Mouse (Mus musculus) CH12.LX (cell line): Measurements from ENCODE around the gene Iqgap1. TPM values are rescaled to one million over a fixed set of nuclear protein-coding genes. Genes with fewer than 3 reads are reported as not detected.
A peak's percentile ranks its signal among the peaks of the same experiment; 100 is the strongest.

Experiments
- DNase-seq: peaks from one replicate; pipeline ENCODE4 v3.0.0-alpha.2; 2013; ENCODE audit errors: extremely low read depth
- H3K27ac ChIP-seq: 2 replicates; pipeline ENCODE4 v1.5.1; 2012; ENCODE audit warnings: low read depth, mild to moderate bottlenecking, control low read depth, moderate library complexity; ENCODE audit not compliant: insufficient read depth
- H3K27me3 ChIP-seq: replicated peaks from 2 replicates; pipeline ENCODE3; 2012; ENCODE audit warnings: inconsistent platforms
- H3K36me3 ChIP-seq, 2 experiments: replicated peaks in 1 of 2; 2 replicates each; pipeline versions ENCODE3 to v1.6.1; 2012; ENCODE audit warnings: inconsistent platforms in 1 of 2, low read length in 1 of 2, mild to moderate bottlenecking in 1 of 2, mixed read lengths in 1 of 2, moderate library complexity in 1 of 2; ENCODE audit not compliant: control insufficient read depth in 1 of 2, insufficient read depth in 1 of 2
- H3K4me1 ChIP-seq, 2 experiments: 2 replicates each; pipeline ENCODE4 v1.6.1; 2012; ENCODE audit warnings: inconsistent platforms in 1 of 2, moderate library complexity in 1 of 2; ENCODE audit not compliant: insufficient read depth in 2 of 2, control insufficient read depth in 1 of 2
- H3K4me2 ChIP-seq: 2 replicates; pipeline ENCODE4 v1.6.1; 2012; ENCODE audit warnings: low read depth, mild to moderate bottlenecking, control low read depth; ENCODE audit not compliant: poor library complexity, insufficient read depth, severe bottlenecking
- H3K4me3 ChIP-seq, 3 experiments: fragments of 150-350 bp in 1 of 3; sonication (generic) in 1 of 3; replicated peaks in 1 of 3; 2 replicates each; pipeline versions ENCODE3 to v1.5.1; 2011 to 2012; ENCODE audit warnings: low read depth in 2 of 3, low read length in 2 of 3, mild to moderate bottlenecking in 2 of 3, moderate library complexity in 2 of 3, control low read depth in 1 of 3, improper control_type of control experiment in 1 of 3, inconsistent platforms in 1 of 3, mixed read lengths in 1 of 3; ENCODE audit not compliant: poor library complexity in 1 of 3
- H3K79me2 ChIP-seq: replicated peaks from 2 replicates; pipeline ENCODE4 v1.6.1; 2012; ENCODE audit warnings: mild to moderate bottlenecking, moderate library complexity; ENCODE audit not compliant: control insufficient read depth, poor library complexity, insufficient read depth, severe bottlenecking; ENCODE audit errors: extremely low read depth
- H3K9ac ChIP-seq: 2 replicates; pipeline ENCODE4 v1.6.1; 2012; ENCODE audit warnings: low read depth, mild to moderate bottlenecking, control low read depth, moderate library complexity; ENCODE audit not compliant: insufficient read depth
- H3K9me3 ChIP-seq: replicated peaks from 2 replicates; pipeline ENCODE3; 2012; ENCODE audit warnings: low read length, inconsistent platforms, mixed read lengths
- BHLHE40 ChIP-seq: IDR thresholded peaks from 2 replicates; pipeline ENCODE4 v1.6.1; 2011; ENCODE audit warnings: mild to moderate bottlenecking, low read depth, low read length, improper control_type of control experiment
- CHD1 ChIP-seq: IDR thresholded peaks from 2 replicates; pipeline ENCODE4 v1.6.1; 2012; ENCODE audit warnings: low read depth, low read length, improper control_type of control experiment, inconsistent platforms
- CHD2 ChIP-seq: IDR thresholded peaks from 2 replicates; pipeline ENCODE4 v1.6.1; 2011; ENCODE audit warnings: low read length, improper control_type of control experiment
- CTCF ChIP-seq, 2 experiments: IDR thresholded peaks in 1 of 2; conservative IDR thresholded peaks in 1 of 2; 2 replicates each; pipeline ENCODE4 v1.5.1; 2011 to 2012; ENCODE audit warnings: low read depth in 2 of 2, low read length in 2 of 2, improper control_type of control experiment in 1 of 2, inconsistent platforms in 1 of 2, mild to moderate bottlenecking in 1 of 2, moderate library complexity in 1 of 2
- EP300 ChIP-seq: IDR thresholded peaks from 2 replicates; pipeline ENCODE4 v1.6.1; 2011; ENCODE audit warnings: low read length, improper control_type of control experiment
- ETS1 ChIP-seq: conservative IDR thresholded peaks from 2 replicates; pipeline ENCODE4 v1.6.1; 2012; ENCODE audit warnings: low read depth, mild to moderate bottlenecking, inconsistent platforms, low read length, improper control_type of control experiment, moderate library complexity
- GABPA ChIP-seq: IDR thresholded peaks from 2 replicates; pipeline ENCODE4 v1.6.1; 2012; ENCODE audit warnings: low read depth, low read length, improper control_type of control experiment, inconsistent platforms; ENCODE audit not compliant: insufficient replicate concordance
- HCFC1 ChIP-seq: IDR thresholded peaks from 2 replicates; pipeline ENCODE4 v1.6.1; 2012; ENCODE audit warnings: low read depth, mild to moderate bottlenecking, inconsistent platforms, low read length, improper control_type of control experiment
- IRF4 ChIP-seq: IDR thresholded peaks from 2 replicates; pipeline ENCODE4 v1.6.1; 2014; ENCODE audit warnings: low read depth, mild to moderate bottlenecking, inconsistent platforms, low read length, improper control_type of control experiment
- JUN ChIP-seq: IDR thresholded peaks from 2 replicates; pipeline ENCODE4 v1.6.1; 2011; ENCODE audit warnings: low read depth, mild to moderate bottlenecking, low read length, improper control_type of control experiment, moderate library complexity; ENCODE audit not compliant: insufficient read depth
- KAT2A ChIP-seq: IDR thresholded peaks from 2 replicates; pipeline ENCODE4 v1.6.1; 2012; ENCODE audit warnings: low read length, improper control_type of control experiment, inconsistent platforms; ENCODE audit not compliant: insufficient replicate concordance
- MAZ ChIP-seq: IDR thresholded peaks from 2 replicates; pipeline ENCODE4 v1.6.1; 2012; ENCODE audit warnings: low read depth, mild to moderate bottlenecking, inconsistent platforms, low read length, improper control_type of control experiment, moderate library complexity
- MXI1 ChIP-seq: IDR thresholded peaks from 2 replicates; pipeline ENCODE4 v1.6.1; 2011; ENCODE audit warnings: mild to moderate bottlenecking, low read depth, low read length, improper control_type of control experiment
- MYC ChIP-seq: IDR thresholded peaks from 2 replicates; pipeline ENCODE4 v1.6.1; 2011; ENCODE audit warnings: low read depth, mild to moderate bottlenecking, improper control_type of control experiment, low read length
- NELFE ChIP-seq: IDR thresholded peaks from 2 replicates; pipeline ENCODE4 v1.6.1; 2011; ENCODE audit warnings: low read depth, low read length, improper control_type of control experiment
- POLR2AphosphoS2 ChIP-seq: IDR thresholded peaks from 2 replicates; pipeline ENCODE4 v1.6.1; 2011; ENCODE audit warnings: low read depth, low read length, improper control_type of control experiment
- RCOR1 ChIP-seq: conservative IDR thresholded peaks from 2 replicates; pipeline ENCODE4 v1.6.1; 2012; ENCODE audit warnings: low read depth, mild to moderate bottlenecking, inconsistent platforms, low read length, improper control_type of control experiment
- SIN3A ChIP-seq: IDR thresholded peaks from 2 replicates; pipeline ENCODE4 v1.6.1; 2012; ENCODE audit warnings: low read length, improper control_type of control experiment, inconsistent platforms
- SMC3 ChIP-seq: IDR thresholded peaks from 2 replicates; pipeline ENCODE4 v1.6.1; 2011; ENCODE audit warnings: low read depth, low read length, improper control_type of control experiment
- USF1 ChIP-seq: IDR thresholded peaks from 2 replicates; pipeline ENCODE4 v1.6.1; 2014; ENCODE audit warnings: low read depth, mild to moderate bottlenecking, inconsistent platforms, low read length, improper control_type of control experiment
- USF2 ChIP-seq: conservative IDR thresholded peaks from 2 replicates; pipeline ENCODE4 v1.6.1; 2011; ENCODE audit warnings: low read depth, low read length, improper control_type of control experiment
- ZC3H11A ChIP-seq: IDR thresholded peaks from 2 replicates; pipeline ENCODE4 v1.6.1; 2012; ENCODE audit warnings: low read depth, mild to moderate bottlenecking, inconsistent platforms, low read length, improper control_type of control experiment
- ZKSCAN1 ChIP-seq: IDR thresholded peaks from 2 replicates; pipeline ENCODE4 v1.6.1; 2012; ENCODE audit warnings: low read depth, inconsistent platforms, low read length, improper control_type of control experiment, borderline replicate concordance
- ZMIZ1 ChIP-seq: IDR thresholded peaks from 2 replicates; pipeline ENCODE4 v1.6.1; 2012; ENCODE audit warnings: low read depth, mild to moderate bottlenecking, inconsistent platforms, low read length, improper control_type of control experiment
- ZNF384 ChIP-seq: IDR thresholded peaks from 2 replicates; pipeline ENCODE4 v1.6.1; 2012; ENCODE audit warnings: low read depth, low read length, improper control_type of control experiment, inconsistent platforms
- dilution Hi-C: fragments of 300-500 bp; cut with MboI; formaldehyde crosslinking; loops from 2 replicates; pipeline ENCODE4 v1.14.3; 2020; ENCODE audit warnings: low sequenced_read_pairs; ENCODE audit not compliant: extremely low pct_unique_long_range_greater_than_20kb, extremely low pct_ligation_motif_present
- in situ Hi-C: fragments of 300-500 bp; cut with MboI; formaldehyde crosslinking; loops from 3 replicates; pipeline ENCODE4 v1.14.3; 2019; ENCODE audit warnings: low sequenced_read_pairs, low pct_ligation_motif_present, low pct_unique_long_range_greater_than_20kb, mixed read lengths
- polyA plus RNA-seq: library from polyadenylated mRNA; unstranded; fragments of >175 nt; gene quantifications from 2 replicates; pipeline ENCODE4 v1.2.1, GENCODE M21; 2012; ENCODE audit warnings: low read depth; ENCODE audit not compliant: insufficient read length
- total RNA-seq, 2 experiments: library from RNA; depleted of rRNA; stranded (reverse); fragments of 300-350 nt in 1 of 2; fragments of >200 nt in 1 of 2; gene quantifications; 2 replicates each; pipeline ENCODE4 v1.2.3; 2012 to 2014

Iqgap1 gene
- total and polyA plus RNA-seq, 3 experiments, result 49.6 to 126 (median 77.0) TPM

GRCm38 (mm10) chr7:80763864-80764437 is 61.8 kb downstream of the Iqgap1 start:
- Histone ChIP-seq H3K9ac (no peak overlapping the region), H3K27ac (no peak overlapping the region), H3K4me3 (no peak overlapping the region), H3K9me3 (no peaks in the 10 kb centered on the region), H3K79me2 (peaks cover 10% of the 10 kb centered on the region), H3K4me2 (no peak overlapping the region), H3K4me1 (peaks cover 26 to 67% of the 10 kb centered on the region in 2 experiments), H3K36me3 (peaks cover 40 to 87% of the 10 kb centered on the region in 2 experiments), H3K27me3 (no peaks in the 10 kb centered on the region)
- TF ChIP-seq ZNF384 (no peak), CTCF (conservative IDR thresholded peaks at IDR 0.05 in 1 of 2, IDR thresholded peaks at IDR 0.05 in 1 of 2; ENCODE audit: low read depth in 2 of 2, low read length in 2 of 2) (no peak), ETS1 (no peak), ZMIZ1 (no peak), GABPA (no peak), HCFC1 (no peak), USF2 (no peak), MAZ (no peak), JUN (no peak), ZC3H11A (no peak)
- in situ Hi-C loops (no loop called here), dilution Hi-C loops (no loop called here)
- DNase-seq, result no peak

GRCm38 (mm10) chr7:80762297-80762696 is 63.5 kb downstream of the Iqgap1 start:
- H3K9ac ChIP-seq, result no peak overlapping the region
- peaks cover 10% of the 10 kb centered on the region for H3K79me2 ChIP-seq
- peaks cover 21 to 53% of the 10 kb centered on the region in 2 experiments for H3K4me1 ChIP-seq
- H3K4me2 ChIP-seq, result no peak overlapping the region
- dilution Hi-C loops (no loop called here), in situ Hi-C loops (no loop called here)
- H3K36me3 ChIP-seq, result peaks cover 52 to 94% of the 10 kb centered on the region in 2 experiments
- no peak for TF ChIP-seq CHD2
- peak; percentile 27; the same call in 1 of the 2 replicates for TF ChIP-seq JUN
- TF ChIP-seq POLR2AphosphoS2, result no peak
- TF ChIP-seq USF1, result no peak
- 0 out of 2 replicates have a peak, but pooled peaks have one; percentile 20 for TF ChIP-seq ZNF384
- TF ChIP-seq KAT2A, result no peak
- no peak for TF ChIP-seq ZMIZ1
- TF ChIP-seq NELFE, result no peak
- TF ChIP-seq MYC, result no peak
- no peak for TF ChIP-seq ZKSCAN1
- no peak for TF ChIP-seq HCFC1
- TF ChIP-seq IRF4, result no peak
- TF ChIP-seq MXI1, result no peak
- no peak for TF ChIP-seq GABPA
- TF ChIP-seq CTCF (conservative IDR thresholded peaks at IDR 0.05 in 1 of 2, IDR thresholded peaks at IDR 0.05 in 1 of 2; ENCODE audit: low read depth in 2 of 2, low read length in 2 of 2), result no peak
- 0 out of 2 replicates have a peak, but pooled peaks have one; percentile 23 for TF ChIP-seq BHLHE40
- no peak for TF ChIP-seq ZC3H11A
- 0 out of 2 replicates have a peak, but pooled peaks have one; percentile 31 for TF ChIP-seq EP300
- no peak for TF ChIP-seq RCOR1
- TF ChIP-seq SIN3A, result no peak
- TF ChIP-seq CHD1, result no peak
- TF ChIP-seq MAZ, result no peak
- no peak for TF ChIP-seq SMC3
- no peak overlapping the region for H3K27ac ChIP-seq
- H3K4me3 ChIP-seq, result no peak overlapping the region
- no peak for DNase-seq
- H3K27me3 ChIP-seq, result no peaks in the 10 kb centered on the region
- H3K9me3 ChIP-seq, result no peaks in the 10 kb centered on the region
